Mouse (Mus musculus): Measurements from ENCODE around the gene Prr14.

- TF ChIP-seq TAL1 (IDR thresholded peaks at IDR 0.05; ENCODE audit: low read length), result no peak
- TF ChIP-seq GATA1 (IDR thresholded peaks at IDR 0.05; ENCODE audit: low read length), result no peak
Measured at GRCm38 (mm10) chr7:127422247-127422646, 37.2 kb upstream of the Prr14 start.
